Mouse (Mus musculus) hindbrain, embryonic 13.5 days (tissue): ENCODE measurements around the gene Ptgfrn. TPM values are rescaled to one million over a fixed set of nuclear protein-coding genes. Genes with fewer than 3 reads are reported as not detected.

Source experiments
- ATAC-seq: fragments of 200-750 bp; cut with Nextera tagmentation; 2 replicates; pipeline ENCODE4 v1.8.0; 2017; ENCODE audit warnings: moderate TSS enrichment; ENCODE audit not compliant: low FRiP score
- H3K27ac ChIP-seq: fragments of 300-500 bp; sonication (generic); 2 replicates; pipeline ENCODE4 v1.5.1; 2015; ENCODE audit warnings: inconsistent platforms, mild to moderate bottlenecking, moderate library complexity
- H3K27me3 ChIP-seq: fragments of 300-500 bp; sonication (generic); 2 replicates; pipeline ENCODE4 v1.6.1; 2015; ENCODE audit warnings: mild to moderate bottlenecking, inconsistent platforms
- H3K36me3 ChIP-seq: fragments of 300-500 bp; sonication (generic); 2 replicates; pipeline ENCODE4 v1.6.1; 2015; ENCODE audit warnings: mild to moderate bottlenecking, inconsistent platforms
- H3K4me1 ChIP-seq: fragments of 300-500 bp; sonication (generic); replicated peaks from 2 replicates; pipeline ENCODE4 v1.6.1; 2015; ENCODE audit warnings: inconsistent platforms
- H3K4me2 ChIP-seq: fragments of 300-500 bp; sonication (generic); 2 replicates; pipeline ENCODE4 v1.6.1; 2015; ENCODE audit warnings: inconsistent platforms, mild to moderate bottlenecking, moderate library complexity
- H3K4me3 ChIP-seq: fragments of 300-500 bp; sonication (generic); 2 replicates; pipeline ENCODE4 v1.5.1; 2015; ENCODE audit warnings: mild to moderate bottlenecking, inconsistent platforms
- H3K9ac ChIP-seq: fragments of 300-500 bp; sonication (generic); 2 replicates; pipeline ENCODE4 v1.6.1; 2015; ENCODE audit warnings: mild to moderate bottlenecking, inconsistent platforms
- H3K9me3 ChIP-seq: fragments of 300-500 bp; sonication (generic); 2 replicates; pipeline ENCODE4 v1.6.1; 2016; ENCODE audit warnings: inconsistent platforms
- WGBS: fragments of 180-500 bp; shearing (Covaris S2); methylation state at CpG from one replicate; pipeline ENCODE4 v1.1.7; 2015; 5-methylcytosine and 5-hydroxymethylcytosine counted together
- polyA plus RNA-seq: library from polyadenylated mRNA; unstranded; fragments of >200 nt; fragmentation: Nextera tagmentation; extraction: Ambion mirVana; gene quantifications from 2 replicates; pipeline ENCODE4 v1.2.1, GENCODE M21; 2015

Gene Ptgfrn
- 2.1 and 2.4 TPM in 2 replicates for polyA plus RNA-seq

- Histone ChIP-seq H3K27ac (peak within 1 kb of the TSS; percentile 75), H3K9ac (peak within 1 kb of the TSS; percentile 91), H3K4me2 (peak within 1 kb of the TSS; percentile 96), H3K4me1 (peaks cover 46% of the 10 kb centered on the region), H3K36me3 (no peaks in the 10 kb centered on the region), H3K4me3 (peak within 1 kb of the TSS; percentile 86), H3K9me3 (no peaks in the 10 kb centered on the region), H3K27me3 (0 out of 2 replicates have a peak, but pooled peaks cover 12% of the 10 kb centered on the region)
- under 1% methylated on average over 58 of the region's 81 CpGs for WGBS
- peak; percentile 70 for ATAC-seq
These were observed at the start of gene Ptgfrn for GRCm38 (mm10) chr3:101110043-101110837. Gene Ptgfrn (minus strand): TSS chr3:101110278.

- ATAC-seq = no peak
- Histone ChIP-seq H3K9me3 (no peaks in the 10 kb centered on the region), H3K27ac (no peak overlapping the region), H3K27me3 (no peaks in the 10 kb centered on the region), H3K4me2 (no peak overlapping the region), H3K4me1 (peaks cover 28% of the 10 kb centered on the region), H3K9ac (no peak overlapping the region), H3K4me3 (no peak overlapping the region), H3K36me3 (no peaks in the 10 kb centered on the region)
- WGBS = 86% methylated on average over 4 of the region's 4 CpGs
These were observed 49.6 kb upstream of the Ptgfrn start for GRCm38 (mm10) chr3:101159701-101160100.

- Histone ChIP-seq H3K9me3 (peaks cover 5% of the 10 kb centered on the region; the same call in 1 of the 2 replicates), H3K4me1 (no peaks in the 10 kb centered on the region), H3K9ac (no peak overlapping the region), H3K27ac (no peak overlapping the region), H3K4me3 (no peak overlapping the region), H3K4me2 (no peak overlapping the region), H3K27me3 (no peaks in the 10 kb centered on the region), H3K36me3 (no peaks in the 10 kb centered on the region)
- ATAC-seq = no peak
- WGBS = 97% methylated on average over 1 of the region's 1 CpGs
These were observed 44.0 kb upstream of the Ptgfrn start for GRCm38 (mm10) chr3:101154067-101154466.

DNA sequence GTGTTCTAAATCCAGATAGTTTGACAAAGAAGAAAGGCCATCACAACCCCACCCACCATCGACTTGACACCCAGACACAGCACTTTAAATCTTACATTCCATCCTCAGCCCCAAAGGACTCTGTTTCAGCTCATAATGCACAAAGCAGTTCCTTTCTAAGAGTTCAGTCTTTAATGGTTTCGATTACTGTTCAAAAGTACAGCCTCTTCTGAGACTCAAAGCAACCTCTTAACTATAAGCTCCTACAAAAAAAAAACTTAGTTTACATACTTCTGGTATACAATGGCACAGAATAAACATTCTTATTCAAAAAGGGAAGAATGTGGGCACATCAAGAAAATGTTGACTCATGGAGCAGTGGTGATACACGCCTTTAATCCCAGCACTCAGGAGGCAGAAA lies 43.3 kb upstream of the Ptgfrn start:
- Histone ChIP-seq H3K27me3 (no peaks in the 10 kb centered on the region), H3K27ac (no peak overlapping the region), H3K4me2 (no peak overlapping the region), H3K4me3 (no peak overlapping the region), H3K9me3 (peaks cover 5% of the 10 kb centered on the region; the same call in 1 of the 2 replicates), H3K4me1 (no peaks in the 10 kb centered on the region), H3K9ac (no peak overlapping the region), H3K36me3 (no peaks in the 10 kb centered on the region)
- ATAC-seq = no peak
- 84% methylated on average over 3 of the region's 3 CpGs for WGBS

DNA sequence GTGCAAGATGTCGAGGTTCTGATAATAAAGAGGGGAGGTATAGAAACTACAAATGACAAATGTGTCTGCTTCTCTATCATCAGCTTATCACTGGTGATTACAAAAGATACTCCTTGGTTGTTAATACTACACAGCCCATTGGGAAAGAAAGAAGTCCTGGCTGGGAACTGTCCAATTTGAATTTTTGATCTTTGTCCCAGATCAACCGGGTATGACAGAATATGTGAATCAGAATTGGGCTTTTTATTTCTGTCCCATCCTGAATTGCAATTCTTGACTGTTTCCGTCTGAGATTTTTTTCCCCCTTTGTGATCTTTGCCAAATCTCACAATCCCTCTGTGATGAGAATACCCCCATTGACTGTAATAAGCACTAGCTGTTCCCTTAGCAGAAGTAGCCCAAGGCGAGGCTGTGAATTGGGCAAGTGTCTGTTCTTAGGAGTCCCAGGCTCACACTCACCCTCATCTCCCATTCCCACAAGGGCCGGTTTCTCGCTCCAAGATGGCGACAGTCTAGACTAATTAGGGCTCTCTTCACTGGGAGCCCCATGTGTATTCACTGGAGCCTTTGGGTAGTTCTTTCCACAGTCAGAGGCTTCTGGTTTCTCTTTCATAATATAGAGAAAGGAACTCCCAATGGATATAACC lies 36.2 kb upstream of the Ptgfrn start:
- Histone ChIP-seq H3K36me3 (no peaks in the 10 kb centered on the region), H3K4me3 (no peak overlapping the region), H3K27me3 (no peaks in the 10 kb centered on the region), H3K9ac (no peak overlapping the region), H3K4me2 (peak overlapping the region; percentile 50), H3K9me3 (peaks cover 4% of the 10 kb centered on the region; the same call in 1 of the 2 replicates), H3K27ac (peak overlapping the region; percentile 88), H3K4me1 (peaks cover 27% of the 10 kb centered on the region)
- 0 out of 2 replicates have a peak, but pooled peaks have one; percentile 19 for ATAC-seq
- 59% methylated on average over 7 of the region's 7 CpGs for WGBS

GRCm38 (mm10) chr3:101145292-101146046 lies 35.4 kb upstream of the Ptgfrn start:
- peak overlapping the region; percentile 88 for H3K27ac ChIP-seq
- H3K36me3 ChIP-seq = no peaks in the 10 kb centered on the region
- no peaks in the 10 kb centered on the region for H3K27me3 ChIP-seq
- WGBS = 16% methylated on average over 10 of the region's 10 CpGs
- H3K9me3 ChIP-seq = peaks cover 4% of the 10 kb centered on the region; the same call in 1 of the 2 replicates
- H3K4me3 ChIP-seq = peak overlapping the region; percentile 10; the same call in 1 of the 2 replicates
- no peak overlapping the region for H3K9ac ChIP-seq
- H3K4me2 ChIP-seq = peak overlapping the region; percentile 50
- H3K4me1 ChIP-seq = peaks cover 27% of the 10 kb centered on the region
- peak; percentile 88 for ATAC-seq

GRCm38 (mm10) chr3:101144366-101144948 lies 34.4 kb upstream of the Ptgfrn start:
- WGBS = 63% methylated on average over 6 of the region's 6 CpGs
- Histone ChIP-seq H3K27ac (peak overlapping the region; percentile 88), H3K36me3 (no peaks in the 10 kb centered on the region), H3K4me1 (peaks cover 27% of the 10 kb centered on the region), H3K27me3 (no peaks in the 10 kb centered on the region), H3K9ac (no peak overlapping the region), H3K4me3 (no peak overlapping the region), H3K4me2 (no peak overlapping the region), H3K9me3 (peaks cover 4% of the 10 kb centered on the region; the same call in 1 of the 2 replicates)
- ATAC-seq = no peak

DNA sequence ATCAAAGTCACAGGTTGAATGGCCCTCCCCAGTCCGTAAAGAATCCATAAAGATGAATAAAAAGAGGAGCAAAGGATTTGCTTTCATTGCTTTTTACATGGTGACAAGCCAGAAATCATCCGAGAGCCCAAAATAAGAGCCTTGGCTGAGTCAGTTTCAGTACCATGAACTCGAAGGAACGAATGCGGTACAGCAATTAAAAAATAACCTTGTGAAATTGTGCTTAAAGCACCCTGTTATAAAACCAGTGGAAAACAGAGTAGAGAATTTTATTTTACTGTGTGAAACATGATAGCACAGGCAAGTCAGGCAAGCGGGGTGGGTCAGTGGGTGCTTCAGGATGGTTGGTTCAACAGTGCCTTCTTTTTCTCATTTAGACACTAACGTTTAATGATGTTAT lies 33.4 kb upstream of the Ptgfrn start:
- Histone ChIP-seq H3K27me3 (no peaks in the 10 kb centered on the region), H3K4me2 (no peak overlapping the region), H3K27ac (no peak overlapping the region), H3K9ac (no peak overlapping the region), H3K4me3 (no peak overlapping the region), H3K4me1 (peaks cover 27% of the 10 kb centered on the region), H3K36me3 (no peaks in the 10 kb centered on the region), H3K9me3 (peaks cover 4% of the 10 kb centered on the region; the same call in 1 of the 2 replicates)
- no peak for ATAC-seq
- 93% methylated on average over 7 of the region's 7 CpGs for WGBS

GRCm38 (mm10) chr3:101141864-101142263 lies 31.8 kb upstream of the Ptgfrn start:
- Histone ChIP-seq H3K27me3 (no peaks in the 10 kb centered on the region), H3K9me3 (no peaks in the 10 kb centered on the region), H3K4me1 (peaks cover 27% of the 10 kb centered on the region), H3K4me3 (no peak overlapping the region), H3K27ac (no peak overlapping the region), H3K9ac (no peak overlapping the region), H3K36me3 (no peaks in the 10 kb centered on the region), H3K4me2 (no peak overlapping the region)
- 91% methylated on average over 8 of the region's 8 CpGs for WGBS
- no peak for ATAC-seq

DNA sequence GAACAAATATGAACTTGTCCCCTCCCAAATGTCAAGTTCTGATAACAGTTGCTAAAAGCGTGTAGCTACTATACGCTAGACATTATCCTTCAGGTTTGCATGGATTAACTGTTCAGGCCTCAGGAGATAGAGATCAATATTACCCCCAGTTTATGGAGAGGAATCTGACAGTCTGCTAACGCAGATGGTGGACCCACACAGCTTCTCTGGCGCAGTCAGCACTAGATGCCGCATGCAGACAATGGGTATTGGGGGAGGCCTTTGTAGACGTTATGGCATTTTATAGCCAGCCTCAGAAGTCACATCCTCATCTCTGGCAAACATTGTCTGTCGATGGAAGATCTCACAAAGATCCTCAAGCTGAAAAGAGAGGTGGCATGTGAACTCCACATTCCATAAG lies 29.9 kb upstream of the Ptgfrn start:
- Histone ChIP-seq H3K9me3 (no peaks in the 10 kb centered on the region), H3K27me3 (no peaks in the 10 kb centered on the region), H3K27ac (no peak overlapping the region), H3K36me3 (no peaks in the 10 kb centered on the region), H3K4me2 (no peak overlapping the region), H3K9ac (no peak overlapping the region), H3K4me1 (peaks cover 18% of the 10 kb centered on the region), H3K4me3 (no peak overlapping the region)
- 90% methylated on average over 7 of the region's 7 CpGs for WGBS
- no peak for ATAC-seq

GRCm38 (mm10) chr3:101136483-101136882 lies 26.4 kb upstream of the Ptgfrn start:
- WGBS = 50% methylated on average over 11 of the region's 11 CpGs
- ATAC-seq = no peak
- Histone ChIP-seq H3K27ac (no peak overlapping the region), H3K36me3 (no peaks in the 10 kb centered on the region), H3K4me2 (no peak overlapping the region), H3K27me3 (no peaks in the 10 kb centered on the region), H3K4me3 (no peak overlapping the region), H3K9me3 (no peaks in the 10 kb centered on the region), H3K4me1 (0 out of 2 replicates have a peak, but pooled peaks cover 7% of the 10 kb centered on the region), H3K9ac (no peak overlapping the region)

GRCm38 (mm10) chr3:101134861-101135260 lies 24.8 kb upstream of the Ptgfrn start:
- ATAC-seq = no peak
- Histone ChIP-seq H3K27ac (no peak overlapping the region), H3K27me3 (no peaks in the 10 kb centered on the region), H3K36me3 (no peaks in the 10 kb centered on the region), H3K4me2 (no peak overlapping the region), H3K4me3 (no peak overlapping the region), H3K9ac (no peak overlapping the region), H3K4me1 (peaks cover 11% of the 10 kb centered on the region), H3K9me3 (no peaks in the 10 kb centered on the region)
- 95% methylated on average over 9 of the region's 9 CpGs for WGBS
